Mouse (Mus musculus) testis, adult 2 months (tissue): Measurements from ENCODE around the gene Zpr1.

Source experiments
- CTCF ChIP-seq: fragments of 200-500 bp; IDR thresholded peaks from 2 replicates; pipeline ENCODE4 v1.5.1; 2012; ENCODE audit warnings: low read depth, mild to moderate bottlenecking, inconsistent platforms, low read length, moderate library complexity; ENCODE audit not compliant: control insufficient read depth, insufficient read depth, insufficient replicate concordance
- POLR2A ChIP-seq: fragments of 200-500 bp; IDR thresholded peaks from 2 replicates; pipeline ENCODE4 v1.6.1; 2012; ENCODE audit warnings: low read depth, mild to moderate bottlenecking, inconsistent platforms, low read length, moderate library complexity; ENCODE audit not compliant: control insufficient read depth

GRCm38 (mm10) chr9:46272677-46273454 is at the start of gene Zpr1:
- TF ChIP-seq CTCF = no peak
- TF ChIP-seq POLR2A = peak; percentile 43; the same call in 1 of the 2 replicates
